Comparison of ENCODE assay signal across 13 mouse cellular contexts in the genomic region with DNA sequence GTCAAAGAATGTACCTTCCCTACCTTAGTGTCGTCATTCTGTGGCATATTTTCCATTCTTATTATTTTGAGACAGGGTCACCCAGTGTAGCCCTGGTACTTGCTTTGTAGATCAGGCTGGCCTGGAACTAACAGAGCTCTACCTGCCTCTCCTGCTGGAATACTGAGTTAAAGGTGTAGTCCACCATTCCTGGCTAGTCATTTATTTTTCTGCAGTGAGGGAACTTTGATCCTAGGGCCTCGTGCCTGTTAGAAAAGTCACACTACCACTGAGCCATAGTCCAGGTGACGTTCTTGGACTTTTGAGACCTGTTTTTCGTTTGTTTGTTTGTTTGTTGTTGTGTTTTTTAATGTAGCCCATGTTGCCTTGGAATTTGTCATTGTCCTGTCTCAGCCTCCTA. TPM values are rescaled to one million over a fixed set of nuclear protein-coding genes. Genes with fewer than 3 reads are reported as not detected.
DNase-seq lines count a peak whose midpoint lies in the region; ATAC-seq and TF ChIP-seq lines count a peak whose summit lies in the region.
"Had no signal": no experiment of that assay in that cellular context is flagged by ENCODE, and none has a peak within 500 bp of the region (broad histone marks: within the 10 kb centered on the region; RNA-seq: fewer than 3 reads in every experiment).

No protein-coding gene starts in this region.

- H3K27ac ChIP-seq in brown adipose tissue, adult 24 weeks (replicated peaks; ENCODE audit: low read depth, low read length): peak overlapping the region; percentile 64
- peak overlapping the region; percentile 59 for H3K27ac ChIP-seq in liver, postnatal 0 days (ENCODE audit: low read depth)
- H3K27ac ChIP-seq: forebrain, embryonic 13.5 days; hindbrain, embryonic 14.5 days had no signal

- H3K9ac ChIP-seq in liver, postnatal 0 days (replicated peaks): peak overlapping the region; percentile 26; the same call in 1 of the 2 replicates

- H3K36me3 ChIP-seq in liver, postnatal 0 days (replicated peaks; ENCODE audit: insufficient read depth, low read length): no peaks in the 10 kb centered on the region

- H3K9me3 ChIP-seq in liver, postnatal 0 days (ENCODE audit: low read length): no peaks in the 10 kb centered on the region
- H3K9me3 ChIP-seq: forebrain, embryonic 13.5 days; limb, embryonic 12.5 days had no signal

- no peak for ATAC-seq in liver, postnatal 0 days

- peaks cover 27% of the 10 kb centered on the region for H3K4me1 ChIP-seq in brown adipose tissue, adult 24 weeks (ENCODE audit: control insufficient read depth, insufficient read depth, insufficient read length, low read length)
- H3K4me1 ChIP-seq in liver, postnatal 0 days (ENCODE audit: insufficient read depth): peaks cover 19% of the 10 kb centered on the region
- H3K4me1 ChIP-seq: forebrain, embryonic 13.5 days; limb, embryonic 12.5 days had no signal

- no peak for TF ChIP-seq CTCF in liver, postnatal 0 days (IDR thresholded peaks at IDR 0.05; ENCODE audit: low read depth)

- 70% methylated on average over 4 of the region's 4 CpGs for WGBS in liver, postnatal 0 days (ENCODE audit: insufficient replicate concordance)

- peak overlapping the region; percentile 47 for H3K4me3 ChIP-seq in brown adipose tissue, adult 24 weeks (ENCODE audit: insufficient read depth, low read depth, low read length)
- H3K4me3 ChIP-seq in liver, postnatal 0 days (ENCODE audit: low read depth, low read length): peak overlapping the region; percentile 61; the same call in 1 of the 2 replicates

- H3K27me3 ChIP-seq in liver, postnatal 0 days (ENCODE audit: insufficient read depth, low read length): no peaks in the 10 kb centered on the region
- H3K27me3 ChIP-seq: forebrain, embryonic 13.5 days; limb, embryonic 12.5 days had no signal

- peak overlapping the region; percentile 84 for H3K4me2 ChIP-seq in liver, postnatal 0 days (ENCODE audit: low read depth, low read length)

- TF ChIP-seq EP300 in liver, postnatal 0 days (IDR thresholded peaks at IDR 0.05; ENCODE audit: low read depth): no peak

- peak; percentile 44 for DNase-seq in kidney, adult 18-20 months
- DNase-seq in kidney, postnatal 10 days: no peak
- peak; percentile 85 for DNase-seq in kidney, adult 9 months
- no peak for DNase-seq in liver, postnatal 0 days
- DNase-seq in embryo, embryonic 11 days: no peak
- DNase-seq in c-Kit-positive CD71-positive TER-119-positive erythroid progenitor cells, embryonic 14.5 days (ENCODE audit: low spot score): no peak
- DNase-seq: gastrocnemius, postnatal 25 days had no signal

RNA-seq across cellular contexts. Expression of a gene that starts 0.9 kb away (rescaled TPM):
- polyA plus RNA-seq in brown adipose tissue, adult 24 weeks (2012; ENCODE audit: insufficient read depth, insufficient read length, missing spikeins): 18.9 and 19.7 TPM in 2 replicates
- polyA plus RNA-seq in liver, postnatal 0 days (2015; fragmentation: Nextera tagmentation; extraction: Ambion mirVana): 9.2 and 10.8 TPM in 2 replicates

RNA-seq across cellular contexts. Expression of a gene that starts 15.4 kb away (rescaled TPM):
- polyA plus RNA-seq in brown adipose tissue, adult 24 weeks (2012; ENCODE audit: insufficient read depth, insufficient read length, missing spikeins): 13.2 and 15.0 TPM in 2 replicates
- polyA plus RNA-seq in liver, postnatal 0 days (2015; fragmentation: Nextera tagmentation; extraction: Ambion mirVana): 10.0 and 12.9 TPM in 2 replicates

RNA-seq across cellular contexts. Expression of a gene that starts 34.6 kb away (rescaled TPM):
- 158 and 192 TPM in 2 replicates for polyA plus RNA-seq in brown adipose tissue, adult 24 weeks (2012; ENCODE audit: insufficient read depth, insufficient read length, missing spikeins)
- polyA plus RNA-seq in liver, postnatal 0 days (2015; fragmentation: Nextera tagmentation; extraction: Ambion mirVana): 88.5 and 88.9 TPM in 2 replicates

RNA-seq across cellular contexts. Expression of a gene that starts 38.7 kb away (rescaled TPM):
- not detected in 2 replicates for polyA plus RNA-seq in brown adipose tissue, adult 24 weeks (2012; ENCODE audit: insufficient read depth, insufficient read length, missing spikeins)
- polyA plus RNA-seq in liver, postnatal 0 days (2015; fragmentation: Nextera tagmentation; extraction: Ambion mirVana): 0.12 and 0.14 TPM in 2 replicates
- polyA plus RNA-seq: forebrain, embryonic 13.5 days; hindbrain, embryonic 14.5 days; limb, embryonic 12.5 days; neural tube, embryonic 11.5 days; urinary bladder, adult 2 months had no signal

RNA-seq across cellular contexts. Expression of a gene that starts 57.6 kb away (rescaled TPM):
- polyA plus RNA-seq in brown adipose tissue, adult 24 weeks (2012; ENCODE audit: insufficient read depth, insufficient read length, missing spikeins): 18.0 and 29.7 TPM in 2 replicates
- polyA plus RNA-seq in liver, postnatal 0 days (2015; fragmentation: Nextera tagmentation; extraction: Ambion mirVana): 0.62 and 0.83 TPM in 2 replicates

Comparison
In these comparisons a context has a peak if more than half of its experiments do, and no peak if none do; other contexts are left out.
1. DNase-seq: peak in kidney, adult 18-20 months (single experiment) and kidney, adult 9 months (single experiment); none in kidney, postnatal 10 days (single experiment), liver, postnatal 0 days (single experiment), embryo, embryonic 11 days (single experiment) and c-Kit-positive CD71-positive TER-119-positive erythroid progenitor cells, embryonic 14.5 days (single experiment).